Mouse (Mus musculus) erythroblast, embryonic 14.5 days (primary cell): ENCODE results near the gene Ddc.

Experiments
- GATA1 ChIP-seq: IDR thresholded peaks from 2 replicates; pipeline ENCODE4 v1.6.1; 2012; ENCODE audit warnings: low read length, inconsistent platforms, mixed read lengths
- TAL1 ChIP-seq: IDR thresholded peaks from 3 replicates; pipeline ENCODE4 v1.6.1; 2012; ENCODE audit warnings: low read length, inconsistent platforms, mixed read lengths

DNA sequence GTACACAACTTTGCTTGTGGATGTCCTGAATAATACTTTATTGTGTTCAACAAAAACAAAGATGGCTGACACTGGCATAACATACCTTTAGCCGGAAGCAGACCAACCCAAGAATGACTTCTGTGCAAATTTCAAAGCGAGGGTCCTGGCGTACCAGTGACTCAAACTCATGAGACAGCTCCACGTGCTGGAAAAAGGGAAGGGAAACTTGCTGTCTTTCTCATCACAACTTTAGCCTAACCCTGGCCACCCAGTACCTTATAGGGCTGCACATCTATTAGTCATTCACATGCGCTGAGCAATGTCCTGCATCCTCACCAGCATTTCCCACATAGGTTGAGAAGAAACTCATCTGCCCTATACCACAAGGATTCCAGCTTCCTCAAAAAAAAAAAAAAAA, 78.7 kb downstream of the Ddc start:
- TF ChIP-seq GATA1 = no peak
- no peak for TF ChIP-seq TAL1
